Mouse (Mus musculus): ENCODE results near the gene Cd9. TPM values are rescaled to one million over a fixed set of nuclear protein-coding genes. Genes with fewer than 3 reads are reported as not detected.
"Not testable (repeated sequence)": the region's sequence is repeated elsewhere in the genome, so short reads cannot be mapped to it uniquely, and the experiment has no call there.

Cd9 gene
- polyA plus RNA-seq, 1 experiment from 2014 or later = 93.6 TPM

GRCm38 (mm10) chr6:125491393-125491792, 3.2 kb downstream of the Cd9 start:
- no peak overlapping the region for H3K4me2 ChIP-seq (replicated peaks)
- H3K9ac ChIP-seq = no peak overlapping the region
- DNase-seq (ENCODE audit: low spot score) (no peak), ATAC-seq (ENCODE audit: low FRiP score) (no peak)
- H3K4me1 ChIP-seq (replicated peaks; ENCODE audit: control insufficient read depth, insufficient read depth, low read length) = no peaks in the 10 kb centered on the region; the same call in 1 of the 2 replicates
- H3K27ac ChIP-seq = no peak overlapping the region
- H3K27me3 ChIP-seq (ENCODE audit: control insufficient read depth, insufficient read depth, low read length) = peaks cover 27% of the 10 kb centered on the region; the same call in 1 of the 2 replicates
- H3K36me3 ChIP-seq (replicated peaks; ENCODE audit: control insufficient read depth, insufficient read depth) = no peaks in the 10 kb centered on the region
- WGBS = 94% methylated on average over 10 of the region's 10 CpGs
- H3K9me3 ChIP-seq (ENCODE audit: control insufficient read depth, low read length) = no peaks in the 10 kb centered on the region
- H3K4me3 ChIP-seq (replicated peaks; ENCODE audit: low read length) = no peak overlapping the region

GRCm38 (mm10) chr6:125489881-125490559, 4.6 kb downstream of the Cd9 start:
- Histone ChIP-seq H3K9ac (no peak overlapping the region), H3K27me3 (ENCODE audit: control insufficient read depth, insufficient read depth, low read length) (peaks cover 15% of the 10 kb centered on the region; the same call in 1 of the 2 replicates), H3K4me3 (replicated peaks; ENCODE audit: low read length) (no peak overlapping the region), H3K36me3 (replicated peaks; ENCODE audit: control insufficient read depth, insufficient read depth) (no peaks in the 10 kb centered on the region), H3K4me2 (replicated peaks) (no peak overlapping the region), H3K9me3 (ENCODE audit: control insufficient read depth, low read length) (no peaks in the 10 kb centered on the region), H3K4me1 (replicated peaks; ENCODE audit: control insufficient read depth, insufficient read depth, low read length) (no peaks in the 10 kb centered on the region; the same call in 1 of the 2 replicates), H3K27ac (no peak overlapping the region)
- DNase-seq (ENCODE audit: low spot score) = peak; percentile 38
- no peak for ATAC-seq (ENCODE audit: low FRiP score)
- 76% methylated on average over 11 of the region's 11 CpGs for WGBS

- 43% methylated on average over 4 of the region's 4 CpGs for WGBS
Observed at GRCm38 (mm10) chr6:125485589-125485988, 9.0 kb downstream of the Cd9 start.

GRCm38 (mm10) chr6:125484721-125485120, 9.9 kb downstream of the Cd9 start:
- Histone ChIP-seq H3K9ac (no peak overlapping the region), H3K4me2 (replicated peaks) (no peak overlapping the region), H3K9me3 (ENCODE audit: control insufficient read depth, low read length) (no peaks in the 10 kb centered on the region), H3K27ac (no peak overlapping the region), H3K4me3 (replicated peaks; ENCODE audit: low read length) (no peak overlapping the region), H3K27me3 (ENCODE audit: control insufficient read depth, insufficient read depth, low read length) (no peaks in the 10 kb centered on the region), H3K36me3 (replicated peaks; ENCODE audit: control insufficient read depth, insufficient read depth) (no peaks in the 10 kb centered on the region), H3K4me1 (replicated peaks; ENCODE audit: control insufficient read depth, insufficient read depth, low read length) (peaks cover 27% of the 10 kb centered on the region)
- no peak for ATAC-seq (ENCODE audit: low FRiP score)
- no peak for DNase-seq (ENCODE audit: low spot score)
- 97% methylated on average over 2 of the region's 2 CpGs for WGBS

More at GRCm38 (mm10) chr6:125485589-125485988, 9.0 kb downstream of the Cd9 start:
- no peak overlapping the region for H3K9ac ChIP-seq
- H3K4me1 ChIP-seq (replicated peaks; ENCODE audit: control insufficient read depth, insufficient read depth, low read length) = peaks cover 20% of the 10 kb centered on the region
- no peak overlapping the region for H3K4me3 ChIP-seq (replicated peaks; ENCODE audit: low read length)
- no peaks in the 10 kb centered on the region for H3K36me3 ChIP-seq (replicated peaks; ENCODE audit: control insufficient read depth, insufficient read depth)
- DNase-seq (ENCODE audit: low spot score) = no peak
- no peak overlapping the region for H3K27ac ChIP-seq
- H3K9me3 ChIP-seq (ENCODE audit: control insufficient read depth, low read length) = no peaks in the 10 kb centered on the region
- ATAC-seq (ENCODE audit: low FRiP score) = no peak
- no peak overlapping the region for H3K4me2 ChIP-seq (replicated peaks)
- H3K27me3 ChIP-seq (ENCODE audit: control insufficient read depth, insufficient read depth, low read length) = no peaks in the 10 kb centered on the region

- DNase-seq (ENCODE audit: low spot score); H3K36me3 ChIP-seq (replicated peaks; ENCODE audit: control insufficient read depth, insufficient read depth); H3K4me2 ChIP-seq (replicated peaks); H3K27ac ChIP-seq; ATAC-seq (ENCODE audit: low FRiP score); H3K27me3 ChIP-seq (ENCODE audit: control insufficient read depth, insufficient read depth, low read length); H3K9ac ChIP-seq; H3K4me3 ChIP-seq (replicated peaks; ENCODE audit: low read length); H3K9me3 ChIP-seq (ENCODE audit: control insufficient read depth, low read length): not testable (repeated sequence)
- H3K4me1 ChIP-seq (replicated peaks; ENCODE audit: control insufficient read depth, insufficient read depth, low read length) = peaks cover 27% of the 10 kb centered on the region
- WGBS = 94% methylated on average over 10 of the region's 10 CpGs
Observed at GRCm38 (mm10) chr6:125484313-125484660, 10.3 kb downstream of the Cd9 start.

GRCm38 (mm10) chr6:125483515-125484312, 10.9 kb downstream of the Cd9 start:
- Histone ChIP-seq H3K9me3 (ENCODE audit: control insufficient read depth, low read length) (no peaks in the 10 kb centered on the region), H3K4me1 (replicated peaks; ENCODE audit: control insufficient read depth, insufficient read depth, low read length) (peaks cover 27% of the 10 kb centered on the region), H3K27me3 (ENCODE audit: control insufficient read depth, insufficient read depth, low read length) (no peaks in the 10 kb centered on the region), H3K27ac (no peak overlapping the region), H3K36me3 (replicated peaks; ENCODE audit: control insufficient read depth, insufficient read depth) (no peaks in the 10 kb centered on the region), H3K4me3 (replicated peaks; ENCODE audit: low read length) (no peak overlapping the region), H3K4me2 (replicated peaks) (no peak overlapping the region), H3K9ac (no peak overlapping the region)
- no peak for DNase-seq (ENCODE audit: low spot score)
- 94% methylated on average over 12 of the region's 12 CpGs for WGBS
- ATAC-seq (ENCODE audit: low FRiP score) = no peak

GRCm38 (mm10) chr6:125482427-125482831, 12.2 kb downstream of the Cd9 start:
- Histone ChIP-seq H3K9ac (no peak overlapping the region), H3K36me3 (replicated peaks; ENCODE audit: control insufficient read depth, insufficient read depth) (no peaks in the 10 kb centered on the region), H3K4me3 (replicated peaks; ENCODE audit: low read length) (no peak overlapping the region), H3K4me2 (replicated peaks) (no peak overlapping the region), H3K9me3 (ENCODE audit: control insufficient read depth, low read length) (no peaks in the 10 kb centered on the region), H3K27ac (no peak overlapping the region), H3K27me3 (ENCODE audit: control insufficient read depth, insufficient read depth, low read length) (no peaks in the 10 kb centered on the region), H3K4me1 (replicated peaks; ENCODE audit: control insufficient read depth, insufficient read depth, low read length) (peaks cover 27% of the 10 kb centered on the region)
- no peak for ATAC-seq (ENCODE audit: low FRiP score)
- WGBS = 64% methylated on average over 5 of the region's 5 CpGs
- DNase-seq (ENCODE audit: low spot score) = no peak

- 62% methylated on average over 7 of the region's 7 CpGs for WGBS
Observed at GRCm38 (mm10) chr6:125481667-125482390, 12.8 kb downstream of the Cd9 start.

More at GRCm38 (mm10) chr6:125481667-125482390, 12.8 kb downstream of the Cd9 start:
- DNase-seq (ENCODE audit: low spot score) (no peak), ATAC-seq (ENCODE audit: low FRiP score) (no peak)
- H3K4me2 ChIP-seq (replicated peaks) = peak overlapping the region; percentile 4; the same call in 1 of the 2 replicates
- no peaks in the 10 kb centered on the region for H3K36me3 ChIP-seq (replicated peaks; ENCODE audit: control insufficient read depth, insufficient read depth)
- no peak overlapping the region for H3K9ac ChIP-seq
- H3K9me3 ChIP-seq (ENCODE audit: control insufficient read depth, low read length) = no peaks in the 10 kb centered on the region
- no peak overlapping the region for H3K4me3 ChIP-seq (replicated peaks; ENCODE audit: low read length)
- H3K27me3 ChIP-seq (ENCODE audit: control insufficient read depth, insufficient read depth, low read length) = no peaks in the 10 kb centered on the region
- peak overlapping the region; percentile 74 for H3K27ac ChIP-seq
- peaks cover 27% of the 10 kb centered on the region for H3K4me1 ChIP-seq (replicated peaks; ENCODE audit: control insufficient read depth, insufficient read depth, low read length)
